ENCODE assay signal across 22 mouse cellular contexts in the genomic region with DNA sequence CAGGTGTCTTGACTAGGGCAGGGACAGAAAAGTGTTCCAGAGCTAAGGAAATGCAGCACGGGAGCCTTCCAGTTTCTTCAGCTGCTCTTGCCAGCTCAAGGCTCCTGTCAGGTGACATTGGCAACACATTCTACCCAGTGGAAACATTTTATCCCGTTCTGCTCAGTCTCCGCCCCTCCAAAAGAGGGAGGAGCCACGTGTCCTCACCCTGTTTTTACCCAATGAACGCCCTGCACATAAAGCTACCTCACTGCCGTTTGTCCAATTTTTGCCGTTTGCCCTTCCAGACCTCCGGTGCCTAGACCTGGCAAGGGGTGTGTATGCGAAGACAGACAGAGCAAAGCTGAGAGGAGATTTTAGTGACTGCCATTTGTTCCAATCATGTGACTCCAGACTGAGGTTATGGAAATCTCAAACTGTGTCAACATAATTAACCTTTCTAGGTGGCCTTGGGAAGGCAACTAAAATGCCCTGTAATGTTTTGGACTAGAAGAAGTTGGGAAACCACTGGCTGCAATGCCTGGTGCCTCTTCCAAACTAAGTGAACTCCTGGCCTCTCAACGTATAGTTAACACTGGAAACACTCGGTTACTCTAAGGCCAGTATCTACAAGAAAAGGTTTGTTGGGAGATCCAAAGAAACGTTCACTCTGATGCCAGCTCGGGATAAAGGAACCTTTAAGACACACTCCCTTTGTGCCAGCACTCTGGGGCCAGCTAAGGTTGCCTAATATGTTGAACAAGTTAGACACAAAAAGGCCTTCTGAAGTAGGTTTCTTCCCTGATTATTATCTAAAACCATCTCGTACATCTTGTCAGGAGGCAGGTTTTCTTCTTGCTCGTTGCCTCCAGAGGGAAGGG. TPM values are rescaled to one million over a fixed set of nuclear protein-coding genes. Genes with fewer than 3 reads are reported as not detected.
A peak's percentile ranks its signal among the peaks of the same experiment; 100 is the strongest.
DNase-seq lines count a peak whose midpoint lies in the region; ATAC-seq and TF ChIP-seq lines count a peak whose summit lies in the region.
"Had no signal": no experiment of that assay in that cellular context is flagged by ENCODE, and none has a peak within 500 bp of the region (broad histone marks: within the 10 kb centered on the region; RNA-seq: fewer than 3 reads in every experiment).

No protein-coding gene starts in this region.

- no peaks in the 10 kb centered on the region for H3K36me3 ChIP-seq in embryonic facial prominence, embryonic 13.5 days
- H3K36me3 ChIP-seq in embryonic facial prominence, embryonic 10.5 days (replicated peaks), result no peaks in the 10 kb centered on the region
- H3K36me3 ChIP-seq in liver, adult 2 months (ENCODE audit: control insufficient read depth, insufficient read depth, low read length), result no peaks in the 10 kb centered on the region
- no peaks in the 10 kb centered on the region for H3K36me3 ChIP-seq in limb, embryonic 15.5 days
- H3K36me3 ChIP-seq: heart, embryonic 15.5 days; hindbrain, embryonic 10.5 days; intestine, embryonic 15.5 days; liver, embryonic 15.5 days; neural tube, embryonic 13.5 days had no signal

- no peaks in the 10 kb centered on the region for H3K9me3 ChIP-seq in embryonic facial prominence, embryonic 13.5 days
- H3K9me3 ChIP-seq in embryonic facial prominence, embryonic 10.5 days, result no peaks in the 10 kb centered on the region
- no peaks in the 10 kb centered on the region for H3K9me3 ChIP-seq in limb, embryonic 15.5 days
- H3K9me3 ChIP-seq: heart, embryonic 15.5 days; hindbrain, embryonic 10.5 days; intestine, embryonic 15.5 days; liver, embryonic 15.5 days; neural tube, embryonic 13.5 days had no signal

- H3K4me3 ChIP-seq in embryonic facial prominence, embryonic 13.5 days, result no peak overlapping the region
- H3K4me3 ChIP-seq in embryonic facial prominence, embryonic 10.5 days, result no peak overlapping the region
- no peak overlapping the region for H3K4me3 ChIP-seq in liver, adult 2 months (ENCODE audit: insufficient read depth, low read depth, low read length)
- no peak overlapping the region for H3K4me3 ChIP-seq in limb, embryonic 15.5 days
- H3K4me3 ChIP-seq: heart, embryonic 15.5 days; hindbrain, embryonic 10.5 days; intestine, embryonic 15.5 days; liver, embryonic 15.5 days; neural tube, embryonic 13.5 days had no signal

- no peak for TF ChIP-seq POLR2A in liver, adult 2 months (IDR thresholded peaks at IDR 0.05; ENCODE audit: extremely low read depth, insufficient read depth, low read length)

- peak overlapping the region; percentile 11; the same call in 1 of the 2 replicates for H3K27ac ChIP-seq in embryonic facial prominence, embryonic 13.5 days
- no peak overlapping the region for H3K27ac ChIP-seq in embryonic facial prominence, embryonic 10.5 days (replicated peaks)
- no peak overlapping the region for H3K27ac ChIP-seq in liver, adult 2 months (replicated peaks; ENCODE audit: insufficient read depth, low read depth, low read length)
- peak overlapping the region; percentile 61 for H3K27ac ChIP-seq in limb, embryonic 15.5 days
- H3K27ac ChIP-seq: heart, embryonic 15.5 days; hindbrain, embryonic 10.5 days; intestine, embryonic 15.5 days; liver, embryonic 15.5 days; neural tube, embryonic 13.5 days had no signal

- H3K4me2 ChIP-seq in embryonic facial prominence, embryonic 13.5 days, result no peak overlapping the region
- H3K4me2 ChIP-seq in limb, embryonic 15.5 days, result no peak overlapping the region; the same call in 1 of the 2 replicates
- H3K4me2 ChIP-seq: heart, embryonic 15.5 days; intestine, embryonic 15.5 days; liver, embryonic 15.5 days; neural tube, embryonic 13.5 days had no signal

- H3K4me1 ChIP-seq in embryonic facial prominence, embryonic 13.5 days, result peaks cover 12% of the 10 kb centered on the region
- no peaks in the 10 kb centered on the region for H3K4me1 ChIP-seq in embryonic facial prominence, embryonic 10.5 days
- no peaks in the 10 kb centered on the region for H3K4me1 ChIP-seq in liver, adult 2 months (ENCODE audit: control insufficient read depth, insufficient read depth, low read length)
- H3K4me1 ChIP-seq in limb, embryonic 15.5 days, result peaks cover 11% of the 10 kb centered on the region
- H3K4me1 ChIP-seq: heart, embryonic 15.5 days; hindbrain, embryonic 10.5 days; intestine, embryonic 15.5 days; liver, embryonic 15.5 days; neural tube, embryonic 13.5 days had no signal

- WGBS in embryonic facial prominence, embryonic 13.5 days, result 81% methylated on average over 15 of the region's 15 CpGs
- WGBS in embryonic facial prominence, embryonic 10.5 days, result 84% methylated on average over 15 of the region's 15 CpGs
- WGBS in liver, adult 2 months, result 81% methylated on average over 15 of the region's 15 CpGs
- 68% methylated on average over 15 of the region's 15 CpGs for WGBS in limb, embryonic 15.5 days

- no peak overlapping the region for H3K9ac ChIP-seq in embryonic facial prominence, embryonic 13.5 days
- no peak overlapping the region for H3K9ac ChIP-seq in liver, adult 2 months (ENCODE audit: low read depth, low read length)
- no peak overlapping the region for H3K9ac ChIP-seq in limb, embryonic 15.5 days
- H3K9ac ChIP-seq: heart, embryonic 15.5 days; intestine, embryonic 15.5 days; liver, embryonic 15.5 days; neural tube, embryonic 13.5 days had no signal

- no peak for ATAC-seq in embryonic facial prominence, embryonic 13.5 days (ENCODE audit: insufficient number of reproducible peaks, insufficient read depth, low FRiP score, low TSS enrichment, low read depth)
- no peak; the same call in 1 of the 2 replicates for ATAC-seq in limb, embryonic 15.5 days (ENCODE audit: insufficient number of reproducible peaks, low FRiP score, low TSS enrichment, low read depth)
- ATAC-seq: intestine, embryonic 15.5 days had no signal

- no peak for DNase-seq in embryonic facial prominence, embryonic 10.5 days (ENCODE audit: low spot score)
- DNase-seq in liver, adult 2 months (ENCODE audit: extremely low read depth, low read depth, low spot score), result peak; percentile 62
- DNase-seq in liver, result no peak
- peak; percentile 76 for DNase-seq in ZHBTc4 (ENCODE audit: low read depth, low spot score)
- DNase-seq in right cerebral cortex, postnatal 25 days, result no peak
- DNase-seq in layer of hippocampus, postnatal 10 days (ENCODE audit: low spot score in 2 of 2), result no peak
- DNase-seq: lung, postnatal 10 days had no signal

- H3K79me2 ChIP-seq in liver, adult 2 months (ENCODE audit: control insufficient read depth, insufficient read depth, low read length), result no peaks in the 10 kb centered on the region

- H3K27me3 ChIP-seq in embryonic facial prominence, embryonic 13.5 days, result no peaks in the 10 kb centered on the region
- H3K27me3 ChIP-seq in embryonic facial prominence, embryonic 10.5 days (replicated peaks; ENCODE audit: low read depth, poor library complexity, severe bottlenecking), result no peaks in the 10 kb centered on the region
- no peaks in the 10 kb centered on the region for H3K27me3 ChIP-seq in liver, adult 2 months (ENCODE audit: control insufficient read depth, insufficient read depth, low read length)
- H3K27me3 ChIP-seq in limb, embryonic 15.5 days, result no peaks in the 10 kb centered on the region
- H3K27me3 ChIP-seq: heart, embryonic 15.5 days; intestine, embryonic 15.5 days; liver, embryonic 15.5 days; neural tube, embryonic 13.5 days had no signal

- no peak for TF ChIP-seq CTCF in liver, adult 2 months (IDR thresholded peaks at IDR 0.05; ENCODE audit: low read depth, low read length)

RNA-seq across cellular contexts. Expression of a gene that starts 8.9 kb away (rescaled TPM):
- 4.1 and 6.6 TPM in 2 replicates for polyA plus RNA-seq in embryonic facial prominence, embryonic 13.5 days (2015; fragmentation: Nextera tagmentation; extraction: Ambion mirVana)
- 1.8 and 2.4 TPM in 2 replicates for polyA plus RNA-seq in embryonic facial prominence, embryonic 10.5 days (2016; fragmentation: Nextera tagmentation; extraction: Ambion mirVana)
- not detected in 2 replicates for total RNA-seq in liver, adult 2 months (2014; rRNA removed)
- polyA plus RNA-seq in liver, adult 2 months (2012; rRNA removed), result not detected in 2 replicates
- polyA plus RNA-seq in limb, embryonic 15.5 days (2015; fragmentation: Nextera tagmentation; extraction: Ambion mirVana), result 1.3 and 1.8 TPM in 2 replicates
- under 1 TPM; 0.31 to 0.50 TPM for total RNA-seq in layer of hippocampus, postnatal 10 days (2021)
- total RNA-seq: common myeloid progenitor, adult 5-6 weeks; granulocyte monocyte progenitor cell, adult 5-6 weeks; megakaryocyte-erythroid progenitor cell, adult 5-6 weeks; monocyte, adult 5-6 weeks had no signal
- polyA plus RNA-seq: liver, embryonic 15.5 days had no signal

RNA-seq across cellular contexts. Expression of a gene that starts 53.4 kb away (rescaled TPM):
- polyA plus RNA-seq in embryonic facial prominence, embryonic 13.5 days (2015; fragmentation: Nextera tagmentation; extraction: Ambion mirVana), result 2.1 and 3.8 TPM in 2 replicates
- polyA plus RNA-seq in embryonic facial prominence, embryonic 10.5 days (2016; fragmentation: Nextera tagmentation; extraction: Ambion mirVana), result 0.25 and 0.52 TPM in 2 replicates
- total RNA-seq in liver, adult 2 months (2014; rRNA removed), result not detected in 2 replicates
- not detected in 2 replicates for polyA plus RNA-seq in liver, adult 2 months (2012; rRNA removed)
- 1.5 and 3.1 TPM in 2 replicates for polyA plus RNA-seq in limb, embryonic 15.5 days (2015; fragmentation: Nextera tagmentation; extraction: Ambion mirVana)
- not detected for total RNA-seq in layer of hippocampus, postnatal 10 days (2021)
- total RNA-seq: adrenal gland, postnatal 36 days; common myeloid progenitor, adult 5-6 weeks; granulocyte monocyte progenitor cell, adult 5-6 weeks; layer of hippocampus, postnatal 14 days; left cerebral cortex, postnatal 14 days; megakaryocyte-erythroid progenitor cell, adult 5-6 weeks; monocyte, adult 5-6 weeks had no signal
- polyA plus RNA-seq: forebrain, embryonic 11.5 days; hindbrain, embryonic 10.5 days; intestine, embryonic 15.5 days; liver, embryonic 15.5 days; neural tube, embryonic 13.5 days had no signal

Comparison
In these comparisons a context has a peak if more than half of its experiments do, and no peak if none do; other contexts are left out.
1. H3K27ac ChIP-seq: peak in embryonic facial prominence, embryonic 13.5 days (single experiment) and limb, embryonic 15.5 days (single experiment); none in embryonic facial prominence, embryonic 10.5 days (single experiment) and liver, adult 2 months (single experiment).
2. DNase-seq: peak in liver, adult 2 months (single experiment) and ZHBTc4 (single experiment); none in embryonic facial prominence, embryonic 10.5 days (single experiment), liver (single experiment), right cerebral cortex, postnatal 25 days (single experiment) and layer of hippocampus, postnatal 10 days (0 of 2).